Mouse (Mus musculus) heart, postnatal 0 days (tissue): ENCODE data around the gene Tyk2.

Experiments
- CTCF ChIP-seq: IDR thresholded peaks from 2 replicates; pipeline ENCODE4 v1.5.1; 2016; ENCODE audit warnings: antibody characterized with exemption, control low read depth, low read depth
- EP300 ChIP-seq: IDR thresholded peaks from 2 replicates; pipeline ENCODE4 v1.6.1; 2016; ENCODE audit warnings: antibody characterized with exemption, low read depth

DNA sequence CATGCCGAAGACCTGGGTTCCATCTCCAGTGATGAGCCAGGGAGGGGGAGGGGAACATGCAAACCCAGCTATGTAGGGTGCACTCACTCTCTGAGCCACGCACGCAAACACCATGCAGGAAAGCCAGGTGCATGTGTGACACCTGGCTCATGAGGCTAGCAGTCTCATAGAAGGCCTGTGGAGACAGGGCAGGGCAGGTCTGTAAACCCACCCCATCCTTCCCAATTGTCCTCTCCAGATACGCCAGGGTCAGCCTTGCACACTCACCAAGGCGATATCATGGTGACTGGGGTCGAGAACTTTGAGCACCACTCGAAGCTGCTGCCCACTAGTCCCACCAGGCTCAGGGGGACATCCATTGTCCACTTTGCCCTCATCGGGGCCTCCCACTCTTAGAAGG lies 15.9 kb downstream of the Tyk2 start:
- TF ChIP-seq CTCF (no peak), EP300 (no peak)
